Mouse (Mus musculus) adrenal gland, adult (tissue): Measurements from ENCODE around the gene Cadps2.

Experiments
- DNase-seq, 2 experiments: peaks; one replicate each; pipeline ENCODE4 v3.0.0; 2022 to 2023; ENCODE audit warnings: low spot score in 1 of 2; ENCODE audit not compliant: inconsistent age in 2 of 2

Gene Cadps2

DNA sequence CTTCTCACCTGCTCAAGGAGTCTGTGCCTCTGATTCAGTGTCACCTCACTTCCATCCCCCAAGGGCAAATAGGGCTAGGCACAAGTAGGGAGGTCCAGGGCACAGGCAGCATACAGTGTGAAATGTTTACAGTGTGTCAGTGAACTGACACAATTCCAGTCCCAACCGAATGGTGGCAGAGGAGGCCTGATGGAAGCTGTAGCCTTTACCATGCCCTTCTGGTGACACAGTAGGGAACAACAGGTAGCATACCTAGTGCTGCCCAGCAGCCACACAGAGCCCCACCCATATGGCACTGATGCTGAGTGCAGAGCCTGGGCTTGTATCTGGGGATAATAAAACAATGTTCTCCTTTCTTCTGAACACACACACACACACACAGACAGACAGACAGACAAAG is 61.6 kb downstream of the Cadps2 start:
- DNase-seq, result no peak

DNA sequence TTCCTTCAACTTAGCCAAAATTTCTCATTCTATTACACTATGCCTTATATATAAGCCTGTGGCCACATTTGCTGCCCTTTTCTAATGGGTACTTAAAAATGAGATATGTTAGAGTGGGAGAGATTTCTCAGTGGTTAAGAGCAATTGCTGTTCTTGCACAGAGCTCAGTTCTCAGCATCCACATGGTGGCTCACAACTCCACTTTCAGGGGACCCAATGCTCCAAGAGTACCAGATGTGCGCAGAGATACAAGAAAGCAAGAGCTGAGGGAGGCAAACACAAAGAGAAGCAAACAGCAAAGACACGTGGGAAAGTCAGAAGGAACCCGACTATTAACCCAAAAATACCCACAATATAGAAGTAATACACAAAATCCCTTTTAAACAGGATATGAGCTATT is 77.0 kb downstream of the Cadps2 start:
- DNase-seq, result no peak

DNA sequence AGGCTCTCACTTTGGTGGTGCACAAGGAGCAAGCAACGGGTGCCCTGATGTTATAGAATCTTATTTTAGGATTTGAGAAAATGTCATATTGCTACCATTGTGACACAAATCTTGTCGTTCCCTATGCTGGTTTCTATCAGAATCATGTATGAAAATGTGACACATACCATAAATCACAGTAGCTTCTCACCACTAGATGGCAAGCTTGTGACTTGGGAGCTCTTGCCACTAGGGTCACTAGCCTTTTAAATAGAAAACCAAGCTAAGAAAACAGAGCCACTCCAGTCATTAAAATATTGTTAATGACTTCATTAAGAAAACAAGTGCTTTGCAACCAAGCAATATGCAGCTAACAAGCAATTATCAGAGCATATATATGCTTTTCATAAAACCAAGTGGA is 81.0 kb downstream of the Cadps2 start:
- DNase-seq, result peak in 1 of 2 experiments; percentile 64

DNA sequence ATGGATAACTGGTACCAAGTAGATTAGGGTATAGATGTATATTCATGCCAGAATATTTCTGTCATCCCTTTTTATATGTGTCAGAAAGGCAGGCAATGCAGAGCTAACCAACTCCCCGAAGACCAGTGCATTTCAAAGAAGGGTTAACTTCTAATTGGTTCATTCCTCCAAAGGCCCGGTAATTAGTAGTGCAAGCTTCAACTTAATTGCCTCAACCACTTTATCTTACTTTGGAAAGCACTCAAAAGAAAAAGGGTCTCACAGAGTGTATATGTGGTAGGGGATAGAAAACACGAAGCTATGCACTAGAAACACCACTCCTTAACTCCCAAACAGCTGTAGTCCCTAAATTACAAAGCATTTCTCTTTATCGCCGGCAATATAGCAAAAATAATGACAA is 90.4 kb downstream of the Cadps2 start:
- no peak for DNase-seq

DNA sequence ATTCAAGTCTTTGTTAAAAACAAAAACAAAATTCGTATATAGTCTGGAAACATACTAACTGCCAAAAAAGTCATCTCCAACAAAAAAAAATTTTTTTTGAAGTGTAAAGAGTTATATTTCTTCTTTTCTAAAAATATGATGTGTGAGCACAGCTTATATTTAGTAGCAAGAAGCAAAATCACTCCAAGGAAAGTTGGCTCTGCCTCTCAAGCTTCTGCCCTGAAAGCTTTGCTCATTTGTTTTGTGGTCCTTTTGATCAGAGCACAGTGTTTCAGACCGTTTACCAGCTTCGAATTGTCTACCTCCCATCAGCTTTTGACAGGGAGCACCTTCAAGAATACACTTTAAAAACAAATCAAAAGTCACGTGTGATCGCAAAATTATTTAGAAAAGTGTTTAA is 99.2 kb downstream of the Cadps2 start:
- no peak for DNase-seq

DNA sequence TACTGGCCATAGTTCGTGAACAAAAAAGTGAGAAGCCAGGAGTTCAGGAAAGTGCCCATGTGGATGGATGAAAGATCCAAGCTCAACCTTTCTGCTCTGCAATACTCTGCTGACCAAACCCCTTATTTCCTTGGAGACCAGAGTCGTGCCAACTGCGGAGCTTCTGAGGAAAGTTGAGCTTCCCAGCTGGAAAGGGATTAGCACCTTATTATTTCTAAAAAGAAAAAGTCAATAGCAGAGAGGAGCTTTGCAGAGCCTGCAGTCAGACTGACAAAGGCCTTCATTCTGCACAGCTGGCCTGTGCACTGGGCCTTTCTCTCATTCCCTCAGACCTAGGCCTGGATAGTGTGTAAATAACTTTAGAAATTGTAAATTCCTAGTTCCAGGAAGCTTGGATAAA is 106.5 kb downstream of the Cadps2 start:
- no peak for DNase-seq

DNA sequence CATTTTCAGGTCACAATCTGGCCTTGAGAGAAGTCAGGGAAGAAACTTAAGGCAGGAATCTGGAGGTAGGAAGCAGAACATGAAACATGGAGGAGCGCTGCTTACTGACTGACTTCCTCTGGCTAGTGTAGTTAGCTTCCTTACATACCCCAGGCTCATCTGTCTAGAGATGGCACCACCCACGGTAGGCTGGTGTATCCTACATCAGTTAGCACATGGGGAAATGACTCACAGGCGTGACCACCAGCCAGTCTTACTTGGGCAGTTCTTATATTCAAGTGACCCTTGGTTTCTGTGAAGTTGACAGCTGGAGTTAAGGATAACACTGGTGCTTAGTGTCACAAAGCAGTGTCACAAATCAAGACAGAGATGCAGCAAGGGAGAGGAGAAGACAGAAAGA is 110.6 kb downstream of the Cadps2 start:
- DNase-seq, result no peak

DNA sequence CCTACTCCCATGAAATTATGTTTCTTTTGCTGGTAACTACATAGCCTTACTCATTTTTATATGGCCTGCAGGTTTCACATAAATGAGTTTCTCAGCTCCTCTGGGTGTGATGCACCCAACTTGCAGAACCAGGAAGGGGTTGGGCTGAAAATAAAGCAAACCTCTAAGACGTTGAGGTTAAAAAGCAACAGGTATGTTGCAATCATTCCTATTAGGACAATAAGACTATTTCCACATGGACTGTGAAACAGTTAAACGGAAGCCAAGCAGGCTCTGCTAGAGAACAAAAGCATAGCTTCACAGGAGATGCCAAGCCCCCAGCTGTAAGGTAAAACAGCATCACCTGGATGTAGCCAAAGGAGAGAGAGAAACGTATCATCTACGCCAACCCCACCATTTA is 115.5 kb downstream of the Cadps2 start:
- DNase-seq, result no peak

DNA sequence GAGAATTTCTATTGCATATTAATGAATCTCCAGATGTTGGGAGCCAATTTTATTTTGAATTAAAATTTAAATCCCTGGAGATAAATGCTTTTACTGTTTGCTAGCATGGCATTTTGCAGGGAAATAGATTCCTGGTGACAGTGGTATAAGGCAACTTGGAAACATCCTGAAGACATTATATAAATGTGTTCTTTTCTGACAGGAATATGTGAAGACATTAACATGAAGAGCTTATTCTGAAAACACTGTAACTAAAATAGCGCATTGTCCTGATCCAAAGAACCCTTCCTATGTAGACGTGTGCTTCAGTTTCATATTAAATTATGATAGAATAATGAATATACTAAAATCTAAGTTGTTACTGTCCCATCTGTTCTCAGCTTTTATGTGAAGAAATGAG is 118.8 kb downstream of the Cadps2 start:
- no peak for DNase-seq

DNA sequence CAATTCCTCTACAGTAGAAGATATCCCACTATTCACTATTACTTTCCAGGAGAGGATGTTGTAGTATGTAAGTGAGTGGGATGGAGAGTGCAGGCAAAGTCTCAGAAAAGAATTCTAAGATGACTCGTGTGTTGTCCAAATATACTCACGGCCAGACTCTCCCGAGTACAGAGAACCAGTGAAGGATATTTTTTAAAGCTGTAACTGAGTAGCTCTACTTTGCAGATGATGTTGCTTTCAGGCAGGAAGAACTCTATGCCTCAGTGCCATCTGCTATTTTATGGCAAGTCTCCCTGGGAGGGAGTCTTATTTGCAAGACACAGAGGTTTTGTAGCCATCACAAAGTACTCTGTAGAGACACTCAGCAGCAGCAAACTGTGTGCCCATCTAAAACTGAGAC is 131.7 kb downstream of the Cadps2 start:
- DNase-seq, result no peak

DNA sequence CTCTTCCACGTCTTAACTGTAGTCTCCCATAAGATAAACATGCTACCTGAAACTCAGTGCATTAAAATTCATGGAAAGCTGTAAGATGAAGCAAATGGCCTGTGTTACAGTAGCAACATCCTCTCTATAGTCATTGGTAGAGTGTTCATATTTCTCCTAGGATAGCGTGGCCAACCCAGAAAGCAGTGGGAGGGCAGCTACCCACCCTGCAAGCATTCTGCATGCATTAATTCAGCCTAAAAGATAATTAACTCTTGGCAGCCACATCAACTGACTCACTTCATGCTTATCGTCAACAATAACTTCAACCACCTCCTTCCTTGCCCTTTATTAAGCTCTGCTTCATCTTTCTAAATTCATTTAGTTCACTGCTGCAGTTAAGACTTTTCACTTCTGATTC is 138.3 kb downstream of the Cadps2 start:
- DNase-seq, result no peak

DNA sequence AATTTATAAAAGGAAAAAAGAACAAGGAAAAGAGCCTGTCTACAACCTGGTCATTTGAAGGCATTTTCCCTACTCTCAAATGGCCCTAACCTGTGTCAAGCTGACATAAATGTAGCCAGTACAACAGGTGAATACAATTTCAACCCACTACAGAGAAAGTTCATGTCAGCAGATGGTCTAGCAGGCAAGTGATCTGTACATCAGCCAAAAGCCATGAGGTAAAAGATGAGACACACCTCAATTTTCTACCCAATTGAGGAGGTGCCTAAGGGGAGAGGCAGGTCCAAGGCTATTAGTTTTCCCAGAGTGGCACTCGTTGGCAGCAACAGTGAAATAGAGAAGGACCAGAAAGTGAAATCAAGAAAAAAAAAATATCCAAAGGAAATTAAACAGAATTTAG is 161.0 kb downstream of the Cadps2 start:
- DNase-seq, result no peak

DNA sequence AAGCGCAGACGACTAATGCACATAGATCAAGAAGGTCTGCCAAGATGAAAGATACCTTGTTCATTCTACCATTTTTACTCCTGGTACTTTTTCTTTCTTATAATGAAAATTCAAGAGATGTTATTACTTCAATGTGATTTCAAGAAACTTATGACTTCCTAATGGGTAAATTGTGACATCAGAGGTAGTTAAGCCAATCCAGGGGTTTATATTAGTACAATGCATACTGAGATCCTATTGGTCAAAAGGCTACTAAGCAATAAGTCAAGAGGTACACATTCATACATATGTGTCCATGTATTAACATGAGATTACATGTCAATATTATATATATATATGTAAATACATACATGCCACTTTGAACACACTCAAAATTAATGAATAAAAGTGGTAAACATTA is 184.2 kb downstream of the Cadps2 start, which contains the start of gene Rnf148:
TSS of gene Rnf148 (minus strand) at position 101 of the 400 bp plus-strand sequence.
- no peak for DNase-seq

DNA sequence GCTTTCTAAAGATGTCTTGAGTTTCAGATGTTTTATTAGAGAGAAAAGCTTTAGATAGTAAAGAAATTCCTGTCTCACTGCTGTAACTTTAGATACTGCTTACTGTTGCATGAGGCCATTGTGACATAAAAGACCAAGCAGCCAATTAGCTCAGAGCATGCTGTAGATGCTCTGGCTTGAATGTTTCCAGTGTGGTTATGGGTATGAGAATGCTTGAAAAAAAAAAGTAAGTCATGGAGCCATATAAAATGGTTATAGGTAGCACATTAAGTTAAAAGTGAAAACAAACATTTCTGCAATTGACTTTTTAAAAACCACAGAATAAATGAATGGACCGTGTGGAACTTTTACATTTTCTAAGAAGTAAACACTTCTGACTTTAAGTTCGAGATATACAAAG is 189.0 kb downstream of the Cadps2 start, which contains the start of gene Rnf133:
TSS of gene Rnf133 (minus strand) at position 101 of the 400 bp plus-strand sequence.
- no peak for DNase-seq

DNA sequence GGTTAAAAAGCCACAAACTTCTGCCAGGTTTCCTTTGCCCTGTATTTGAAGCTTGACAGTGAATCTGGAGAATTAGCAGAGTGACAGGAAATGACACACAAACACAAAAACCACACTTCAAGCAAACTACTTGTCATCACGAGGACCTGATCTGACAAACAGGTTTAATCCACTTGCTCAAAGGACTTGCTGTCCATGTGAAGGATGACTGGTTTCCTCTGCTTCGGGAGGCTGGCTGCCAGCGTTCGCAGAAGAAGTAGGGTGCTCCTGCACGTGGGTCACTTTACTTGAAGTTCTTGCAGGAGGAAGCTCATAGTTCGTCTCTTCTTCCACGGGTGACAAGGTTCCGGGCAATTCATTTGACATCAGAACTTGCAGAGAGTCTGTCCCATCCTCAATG is 190.5 kb downstream of the Cadps2 start:
- no peak for DNase-seq

DNA sequence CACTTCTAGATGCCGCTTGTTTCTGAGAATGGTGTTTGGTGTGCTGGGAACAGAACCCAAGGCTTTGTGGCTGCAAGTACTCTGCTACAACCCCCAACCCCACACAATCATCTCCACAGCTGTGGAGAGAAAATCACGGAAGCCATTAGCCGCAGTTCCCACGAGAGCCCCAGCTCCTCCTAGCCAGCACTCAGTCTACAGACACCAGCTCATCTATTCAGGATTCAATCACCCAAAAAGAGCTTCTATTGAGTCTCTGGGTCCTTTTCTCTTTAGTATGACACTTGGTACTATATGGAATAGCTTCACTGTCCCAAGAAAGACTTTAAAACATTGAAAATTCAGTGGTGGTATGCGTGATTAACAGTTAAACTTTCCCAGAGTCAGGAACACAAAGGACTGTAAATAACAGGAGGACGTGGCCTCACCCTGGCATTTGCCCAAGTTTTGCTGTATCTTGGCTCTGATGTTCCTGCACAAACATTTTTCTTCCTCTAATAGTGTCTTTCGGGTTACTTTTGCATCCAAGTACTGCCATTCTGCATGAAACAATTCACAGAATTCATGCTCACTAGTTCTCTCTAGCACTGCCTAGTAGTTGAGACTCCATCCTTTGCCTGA is 191.5 kb downstream of the Cadps2 start:
- peak in 1 of 2 experiments; percentile 49 for DNase-seq

DNA sequence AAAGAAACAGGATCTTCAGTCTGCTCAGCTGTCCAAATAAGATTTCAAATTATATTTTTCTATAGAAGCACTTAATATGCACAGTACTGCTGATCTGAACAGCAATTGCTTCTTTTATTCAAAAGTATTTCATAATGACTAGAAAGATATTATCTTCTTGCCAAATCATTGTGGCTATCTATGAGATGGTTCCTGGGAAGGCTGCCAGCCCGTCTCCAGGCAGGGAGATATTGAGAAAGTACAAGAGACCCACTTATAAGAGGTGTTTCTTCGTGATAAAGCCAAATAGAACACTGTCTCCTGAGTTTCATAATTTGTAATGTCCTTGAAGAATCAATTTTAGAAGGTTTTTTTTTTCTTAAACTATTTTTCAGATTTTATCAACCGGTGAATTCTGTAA is 202.1 kb downstream of the Cadps2 start:
- DNase-seq, result peak; percentile 25 to 79

DNA sequence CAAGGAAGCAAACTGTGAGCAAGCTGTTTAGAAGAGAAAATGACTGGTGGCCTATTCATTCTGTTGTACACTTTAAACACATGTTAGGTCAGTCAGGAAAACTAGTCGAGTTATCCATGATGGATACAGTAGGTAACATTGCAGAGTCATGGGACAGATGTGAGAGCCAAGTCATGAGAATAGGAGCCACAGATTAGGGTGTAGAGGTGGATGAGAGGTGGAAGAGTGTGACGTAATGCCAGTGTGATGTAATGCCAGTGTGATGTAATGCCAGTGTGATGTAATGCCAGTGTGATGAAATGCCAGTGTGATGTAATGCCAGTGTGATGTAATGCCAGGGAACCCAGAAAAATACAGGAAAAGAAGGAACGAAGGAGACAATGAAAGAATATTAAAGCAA is 204.0 kb downstream of the Cadps2 start:
- no peak for DNase-seq

DNA sequence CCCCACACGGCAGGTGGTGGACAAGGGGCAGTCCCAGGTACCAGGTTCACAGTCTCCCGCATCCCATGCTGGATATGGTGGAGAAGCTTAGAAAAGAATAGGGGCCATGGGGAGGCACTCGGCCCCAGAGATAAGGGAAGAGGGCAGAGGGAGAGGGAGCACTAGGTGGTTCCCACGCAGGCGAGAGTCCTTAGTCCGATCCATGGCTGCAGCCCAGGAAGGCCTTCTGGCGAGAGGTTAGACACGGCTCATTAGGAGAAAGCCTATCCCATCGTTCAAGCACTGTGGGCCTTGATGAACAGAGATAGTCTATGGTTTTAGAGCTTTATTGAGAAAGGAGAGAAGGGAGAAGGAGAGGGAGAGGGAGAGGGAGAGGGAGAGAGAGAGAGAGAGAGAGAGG is 205.2 kb downstream of the Cadps2 start:
- no peak for DNase-seq

DNA sequence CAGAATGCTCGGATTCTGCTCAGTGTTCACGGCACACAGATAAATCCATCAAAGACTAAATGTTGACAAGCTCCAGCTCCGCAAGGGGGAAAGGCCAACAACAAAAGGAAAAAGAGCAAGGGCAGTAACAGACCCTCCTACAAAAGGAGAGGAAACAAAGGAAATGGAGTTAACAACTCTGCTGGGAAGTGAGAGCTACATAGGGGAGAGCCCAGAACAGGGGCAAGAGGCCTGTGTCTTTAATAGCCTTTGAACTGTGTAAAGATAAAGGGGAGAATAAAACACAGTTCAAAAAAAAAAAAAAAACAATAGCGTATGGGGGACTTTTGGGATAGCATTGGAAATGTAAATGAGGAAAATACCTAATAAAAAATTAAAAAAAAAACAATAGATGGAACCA is 208.8 kb downstream of the Cadps2 start:
- DNase-seq, result no peak

DNA sequence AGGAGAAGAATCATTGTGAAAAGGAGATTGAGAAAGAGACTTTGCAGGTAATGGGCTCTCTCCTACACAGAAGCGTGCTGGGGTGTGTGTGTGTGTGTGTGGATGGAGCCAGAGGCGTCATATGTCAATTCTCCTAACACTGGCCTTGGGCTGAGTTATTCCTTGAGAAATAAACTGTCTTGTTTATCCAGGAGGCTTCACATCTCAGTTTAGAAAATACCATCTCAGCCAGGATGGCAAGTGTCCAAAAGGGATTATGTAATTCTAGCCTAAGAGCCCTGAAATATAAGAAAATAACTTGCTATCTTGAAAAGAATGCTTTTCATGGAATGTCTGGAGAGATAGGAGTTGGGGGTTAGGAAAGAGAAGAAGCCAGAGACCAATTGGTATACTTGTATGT is 264.1 kb downstream of the Cadps2 start:
- no peak for DNase-seq

DNA sequence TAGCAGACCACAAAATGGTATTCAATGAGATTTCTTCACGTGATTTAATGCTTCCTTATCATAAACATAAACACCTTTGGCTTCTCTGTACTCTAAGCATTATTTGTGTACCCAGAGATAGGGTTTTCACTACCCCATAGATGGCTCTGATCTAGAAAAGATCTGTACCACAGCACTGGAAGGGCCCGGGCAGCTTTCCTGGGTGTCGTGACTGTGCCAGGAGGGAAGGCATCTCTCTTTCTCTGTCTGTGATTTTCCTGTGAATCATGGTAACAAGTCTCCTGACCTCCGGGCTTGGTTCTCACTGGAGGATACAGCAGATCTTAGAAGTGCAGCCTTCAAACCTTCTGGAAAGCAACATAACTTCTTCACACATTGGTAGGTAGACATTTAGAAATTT is 265.5 kb downstream of the Cadps2 start:
- no peak for DNase-seq

DNA sequence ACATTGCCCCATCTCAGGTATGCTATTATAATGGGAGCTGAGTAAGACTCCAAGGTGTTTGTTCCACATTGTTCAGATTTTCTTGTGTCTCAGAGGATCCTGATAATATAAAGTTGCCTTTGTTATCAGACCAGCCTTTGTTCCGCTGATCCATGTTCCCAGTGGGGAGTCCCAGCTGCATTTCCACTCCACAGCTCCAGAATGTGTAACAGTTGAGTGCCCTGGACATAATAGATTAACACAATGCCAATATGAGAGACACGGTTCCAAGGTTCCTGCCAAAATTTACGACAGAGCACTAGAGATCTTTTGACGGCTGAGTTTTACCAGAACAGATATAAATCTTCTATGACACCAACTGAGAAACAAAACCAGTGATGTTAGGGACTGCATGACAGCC is 266.8 kb downstream of the Cadps2 start:
- DNase-seq, result no peak

DNA sequence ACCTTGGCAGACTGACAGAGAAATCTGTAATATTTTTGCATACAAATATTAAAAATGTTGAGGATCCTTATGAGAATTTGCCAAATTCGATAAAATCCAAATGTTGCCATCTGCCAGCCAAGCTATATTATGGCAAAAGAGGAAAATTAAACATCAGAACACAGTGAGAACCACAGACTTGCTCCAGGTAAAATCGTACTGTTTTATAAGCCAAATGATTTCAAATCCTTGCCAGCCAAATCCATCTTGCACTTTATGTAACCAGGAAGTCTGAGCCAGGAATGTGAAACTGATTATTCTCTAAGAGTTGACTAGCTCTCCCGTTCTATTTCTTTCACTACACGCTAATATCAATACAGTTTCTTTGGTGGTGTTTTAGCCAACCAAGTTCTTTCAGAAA is 269.5 kb downstream of the Cadps2 start:
- DNase-seq, result no peak
